13 mouse cellular contexts compared by ENCODE assay signal in genomic region chr3:51393018-51393417, GRCm38 (mm10). TPM values are rescaled to one million over a fixed set of nuclear protein-coding genes. Genes with fewer than 3 reads are reported as not detected.
"Had no signal": no experiment of that assay in that cellular context is flagged by ENCODE, and none has a peak within 500 bp of the region (broad histone marks: within the 10 kb centered on the region; RNA-seq: fewer than 3 reads in every experiment).

No protein-coding gene starts in this region.

RNA-seq across cellular contexts. Expression of gene Mgarp, which starts 3.5 kb away (rescaled TPM):
- total RNA-seq: left cerebral cortex, postnatal 10 days; left cerebral cortex, postnatal 14 days; left cerebral cortex, postnatal 25 days; left cerebral cortex, postnatal 36 days; left cerebral cortex, postnatal 4 days; liver, adult 2 months; megakaryocyte progenitor cell, adult 5-6 weeks; megakaryocyte, adult 5-6 weeks; megakaryocyte-erythroid progenitor cell, adult 5-6 weeks; monocyte, adult 5-6 weeks had no signal
- polyA plus RNA-seq: liver, adult 2 months; lung, adult 2 months; lung, postnatal 0 days; macrophage had no signal
